ENCODE assay signal across 15 mouse cellular contexts in genomic region chr6:142551482-142551881, GRCm38 (mm10). TPM values are rescaled to one million over a fixed set of nuclear protein-coding genes. Genes with fewer than 3 reads are reported as not detected.
DNase-seq lines count a peak whose midpoint lies in the region; ATAC-seq and TF ChIP-seq lines count a peak whose summit lies in the region.
"Had no signal": no experiment of that assay in that cellular context is flagged by ENCODE, and none has a peak within 500 bp of the region (broad histone marks: within the 10 kb centered on the region; RNA-seq: fewer than 3 reads in every experiment).

No protein-coding gene starts in this region.

- no peak for TF ChIP-seq CTCF in midbrain, postnatal 0 days (IDR thresholded peaks at IDR 0.05)

- no peak overlapping the region for H3K4me3 ChIP-seq in stomach, embryonic 16.5 days (replicated peaks; ENCODE audit: low read length)
- no peak overlapping the region for H3K4me3 ChIP-seq in midbrain, postnatal 0 days (ENCODE audit: low read depth, low read length)
- H3K4me3 ChIP-seq: embryonic facial prominence, embryonic 10.5 days had no signal

- 0 out of 2 replicates have a peak, but pooled peaks have one; percentile 37 for ATAC-seq in stomach, embryonic 16.5 days (ENCODE audit: insufficient read depth, low FRiP score)
- no peak for ATAC-seq in midbrain, postnatal 0 days (ENCODE audit: low FRiP score)
- ATAC-seq: inflammation-experienced regulatory T-cells, adult 6 months had no signal

- WGBS in stomach, embryonic 16.5 days: 37% methylated on average over 4 of the region's 4 CpGs
- 84% methylated on average over 4 of the region's 4 CpGs for WGBS in midbrain, postnatal 0 days

- 0 out of 2 replicates have a peak, but pooled peaks cover 8% of the 10 kb centered on the region for H3K4me1 ChIP-seq in stomach, embryonic 16.5 days (ENCODE audit: control insufficient read depth, insufficient read depth, low read length)
- H3K4me1 ChIP-seq in midbrain, postnatal 0 days (ENCODE audit: insufficient read depth, low read length): no peaks in the 10 kb centered on the region
- H3K4me1 ChIP-seq: embryonic facial prominence, embryonic 10.5 days had no signal

- intact Hi-C loops in heart, postnatal 25 days (cut with DNase I): no loop called here
- intact Hi-C loops in left cerebral cortex, postnatal 4 days (cut with DNase I): no loop called here

- no peak overlapping the region for H3K9ac ChIP-seq in stomach, embryonic 16.5 days (ENCODE audit: low read length)
- no peak overlapping the region for H3K9ac ChIP-seq in midbrain, postnatal 0 days (replicated peaks; ENCODE audit: low read length, poor library complexity, severe bottlenecking)
- H3K9ac ChIP-seq: liver, embryonic 14.5 days had no signal

- H3K4me2 ChIP-seq in stomach, embryonic 16.5 days (ENCODE audit: low read depth, low read length): no peak overlapping the region
- no peak overlapping the region for H3K4me2 ChIP-seq in midbrain, postnatal 0 days (ENCODE audit: low read depth, low read length, poor library complexity, severe bottlenecking)

- DNase-seq in heart, adult 11 months: peak; percentile 96
- no peak for DNase-seq in heart, postnatal 25 days (ENCODE audit: low spot score)
- peak; percentile 45 for DNase-seq in left cerebral cortex, postnatal 4 days
- no peak for DNase-seq in left cerebral cortex, adult 18-20 months (ENCODE audit: low spot score in 2 of 2)
- peak; percentile 73 to 81 for DNase-seq in kidney, postnatal 4 days
- no peak for DNase-seq in midbrain, postnatal 0 days (ENCODE audit: low spot score)
- DNase-seq: cerebellum, adult 2 months; gastrocnemius, postnatal 14 days; right cerebral cortex, adult 18-20 months; thymus, adult 18-20 months had no signal

- no peaks in the 10 kb centered on the region for H3K36me3 ChIP-seq in stomach, embryonic 16.5 days (ENCODE audit: control insufficient read depth, insufficient read depth, low read length)
- no peaks in the 10 kb centered on the region for H3K36me3 ChIP-seq in midbrain, postnatal 0 days (ENCODE audit: insufficient read depth, low read length)
- H3K36me3 ChIP-seq: embryonic facial prominence, embryonic 10.5 days; G1E had no signal

- no peaks in the 10 kb centered on the region for H3K9me3 ChIP-seq in stomach, embryonic 16.5 days (replicated peaks; ENCODE audit: control insufficient read depth, low read length)
- no peaks in the 10 kb centered on the region for H3K9me3 ChIP-seq in midbrain, postnatal 0 days (ENCODE audit: low read length)
- H3K9me3 ChIP-seq: embryonic facial prominence, embryonic 10.5 days; G1E had no signal

- H3K27me3 ChIP-seq in stomach, embryonic 16.5 days (ENCODE audit: control insufficient read depth, insufficient read depth, low read length): no peaks in the 10 kb centered on the region
- H3K27me3 ChIP-seq in midbrain, postnatal 0 days (ENCODE audit: insufficient read depth, low read length): no peaks in the 10 kb centered on the region

- peak overlapping the region; percentile 11; the same call in 1 of the 2 replicates for H3K27ac ChIP-seq in stomach, embryonic 16.5 days (ENCODE audit: low read length)
- H3K27ac ChIP-seq in midbrain, postnatal 0 days (ENCODE audit: low read depth, low read length): no peak overlapping the region
- H3K27ac ChIP-seq: embryonic facial prominence, embryonic 10.5 days; liver, embryonic 14.5 days had no signal

RNA-seq across cellular contexts. Expression of gene Kcnj8, which starts 19.9 kb away (rescaled TPM):
- 10 to 100 TPM; 26.3 to 32.4 TPM for total RNA-seq in heart, postnatal 25 days (2021)
- total RNA-seq in left cerebral cortex, postnatal 4 days (2021): 1 to 10 TPM; 4.2 to 4.4 TPM
- 1 to 10 TPM; 2.3 to 2.5 TPM for total RNA-seq in left cerebral cortex, adult 18-20 months (2021)
- polyA plus RNA-seq in stomach, embryonic 16.5 days (2015; fragmentation: Nextera tagmentation; extraction: Ambion mirVana): 51.8 and 57.9 TPM in 2 replicates
- 7.6 and 10.5 TPM in 2 replicates for total RNA-seq in midbrain, postnatal 0 days (2014; rRNA removed)
- polyA plus RNA-seq in midbrain, postnatal 0 days (2015; fragmentation: Nextera tagmentation; extraction: Ambion mirVana): 7.3 and 8.5 TPM in 2 replicates
- polyA plus RNA-seq: G1E had no signal

RNA-seq across cellular contexts. Expression of gene Ldhb, which starts 43.7 kb away (rescaled TPM):
- total RNA-seq in heart, postnatal 25 days (2021): 1,000 to 10,000 TPM; 2,652 to 2,667 TPM
- total RNA-seq in left cerebral cortex, postnatal 4 days (2021): 100 to 1,000 TPM; 205 to 218 TPM
- 100 to 1,000 TPM; 874 to 889 TPM for total RNA-seq in left cerebral cortex, adult 18-20 months (2021)
- 156 and 159 TPM in 2 replicates for polyA plus RNA-seq in stomach, embryonic 16.5 days (2015; fragmentation: Nextera tagmentation; extraction: Ambion mirVana)
- 208 and 216 TPM in 2 replicates for total RNA-seq in midbrain, postnatal 0 days (2014; rRNA removed)
- polyA plus RNA-seq in midbrain, postnatal 0 days (2015; fragmentation: Nextera tagmentation; extraction: Ambion mirVana): 498 and 544 TPM in 2 replicates
- total RNA-seq: G1E had no signal
- polyA plus RNA-seq: G1E had no signal

Comparison
In these comparisons a context has a peak if more than half of its experiments do, and no peak if none do; other contexts are left out.
1. DNase-seq: peak in heart, adult 11 months (single experiment), left cerebral cortex, postnatal 4 days (single experiment) and kidney, postnatal 4 days (2 of 2); none in heart, postnatal 25 days (single experiment), left cerebral cortex, adult 18-20 months (0 of 2) and midbrain, postnatal 0 days (single experiment).